Mouse (Mus musculus): Measurements from ENCODE around the gene Wdr62. TPM values are rescaled to one million over a fixed set of nuclear protein-coding genes. Genes with fewer than 3 reads are reported as not detected.
A peak's percentile ranks its signal among the peaks of the same experiment; 100 is the strongest.
"Not testable (repeated sequence)": the region's sequence is repeated elsewhere in the genome, so short reads cannot be mapped to it uniquely, and the experiment has no call there.

The Wdr62 gene
- polyA plus RNA-seq, 1 experiment from 2014 or later: 9.3 TPM

- no peaks in the 10 kb centered on the region for H3K27me3 ChIP-seq (replicated peaks)
- H3K4me1 ChIP-seq (replicated peaks): no peaks in the 10 kb centered on the region
- H3K4me2 ChIP-seq: no peak overlapping the region
- 83% methylated on average over 12 of the region's 12 CpGs for WGBS
- H3K27ac ChIP-seq (ENCODE audit: poor library complexity, severe bottlenecking): no peak overlapping the region
- no peak overlapping the region for H3K4me3 ChIP-seq
- H3K9me3 ChIP-seq (replicated peaks): no peaks in the 10 kb centered on the region
- no peak for ATAC-seq (ENCODE audit: insufficient number of reproducible peaks, low FRiP score)
- peaks cover 57% of the 10 kb centered on the region for H3K36me3 ChIP-seq
- no peak overlapping the region for H3K9ac ChIP-seq
These were observed 28.0 kb downstream of the Wdr62 start for GRCm38 (mm10) chr7:30251956-30252954.

DNA sequence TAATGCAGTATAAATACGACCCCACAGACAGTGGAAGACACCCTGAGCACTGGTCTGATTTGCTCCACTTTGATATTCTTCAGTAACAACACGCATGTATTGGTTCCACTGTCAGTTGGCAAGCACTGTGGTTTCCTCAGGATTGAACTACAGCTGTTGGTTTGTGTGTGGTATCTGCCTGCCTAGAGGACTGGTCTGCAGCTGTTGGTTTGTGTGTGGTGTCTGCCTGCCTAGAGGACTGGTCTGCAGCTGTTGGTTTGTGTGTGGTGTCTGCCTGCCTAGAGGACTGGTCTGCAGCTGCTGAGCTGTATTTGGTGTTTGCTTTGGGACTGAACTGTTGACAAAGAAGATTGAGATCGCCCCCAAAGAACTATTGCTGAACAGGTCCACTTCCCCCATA lies 42.8 kb downstream of the Wdr62 start:
- Histone ChIP-seq H3K36me3 (peaks cover 45% of the 10 kb centered on the region), H3K4me1 (replicated peaks) (peaks cover 11% of the 10 kb centered on the region; the same call in 1 of the 2 replicates)
- not testable (repeated sequence) for H3K4me3 ChIP-seq; H3K9ac ChIP-seq; H3K9me3 ChIP-seq (replicated peaks); H3K27me3 ChIP-seq (replicated peaks); ATAC-seq (ENCODE audit: insufficient number of reproducible peaks, low FRiP score); H3K27ac ChIP-seq (ENCODE audit: poor library complexity, severe bottlenecking); H3K4me2 ChIP-seq
- WGBS: 78% methylated on average over 3 of the region's 3 CpGs

- ATAC-seq (ENCODE audit: insufficient number of reproducible peaks, low FRiP score): no peak
- Histone ChIP-seq H3K36me3 (peaks cover 28% of the 10 kb centered on the region), H3K27me3 (replicated peaks) (no peaks in the 10 kb centered on the region), H3K4me3 (no peak within 1 kb of the TSS), H3K4me1 (replicated peaks) (peaks cover 16% of the 10 kb centered on the region), H3K27ac (ENCODE audit: poor library complexity, severe bottlenecking) (no peak within 1 kb of the TSS), H3K9ac (no peak within 1 kb of the TSS), H3K4me2 (no peak within 1 kb of the TSS), H3K9me3 (replicated peaks) (no peaks in the 10 kb centered on the region)
- WGBS: 81% methylated on average over 4 of the region's 4 CpGs
These were observed 44.6 kb downstream of the Wdr62 start, which contains the start of gene Ovol3 for GRCm38 (mm10) chr7:30235625-30236024. Gene Ovol3, minus strand, starts transcription at chr7:30235725.

DNA sequence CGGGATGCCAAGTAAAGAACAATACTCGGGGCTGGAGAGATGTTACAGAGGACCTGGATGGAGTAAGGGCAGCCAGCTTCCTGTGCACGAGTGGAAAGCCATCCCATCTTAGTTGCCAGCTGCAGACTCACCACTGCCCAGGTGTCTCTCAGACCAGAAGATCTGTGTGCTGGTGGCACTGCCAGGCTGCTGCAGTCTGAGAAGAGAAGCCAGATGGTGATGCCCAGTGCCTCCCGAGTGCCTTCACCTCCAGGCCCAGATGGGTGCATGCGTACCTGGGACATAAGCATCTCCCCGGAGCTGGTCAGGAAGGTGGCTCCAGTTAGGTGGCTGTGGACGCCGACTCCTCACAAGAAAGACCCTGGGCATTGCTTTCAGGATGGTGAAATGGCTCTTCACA lies 45.1 kb downstream of the Wdr62 start:
- peaks cover 22% of the 10 kb centered on the region for H3K36me3 ChIP-seq
- no peak overlapping the region for H3K4me2 ChIP-seq
- H3K4me3 ChIP-seq: no peak overlapping the region
- H3K4me1 ChIP-seq (replicated peaks): peaks cover 19% of the 10 kb centered on the region
- no peak overlapping the region for H3K27ac ChIP-seq (ENCODE audit: poor library complexity, severe bottlenecking)
- WGBS: 82% methylated on average over 8 of the region's 8 CpGs
- ATAC-seq (ENCODE audit: insufficient number of reproducible peaks, low FRiP score): no peak
- no peak overlapping the region for H3K9ac ChIP-seq
- H3K9me3 ChIP-seq (replicated peaks): no peaks in the 10 kb centered on the region
- no peaks in the 10 kb centered on the region for H3K27me3 ChIP-seq (replicated peaks)

- Histone ChIP-seq H3K4me3 (no peak overlapping the region), H3K27ac (ENCODE audit: poor library complexity, severe bottlenecking) (no peak overlapping the region), H3K4me2 (no peak overlapping the region), H3K4me1 (replicated peaks) (peaks cover 19% of the 10 kb centered on the region), H3K27me3 (replicated peaks) (no peaks in the 10 kb centered on the region), H3K9me3 (replicated peaks) (no peaks in the 10 kb centered on the region), H3K36me3 (peaks cover 26% of the 10 kb centered on the region), H3K9ac (no peak overlapping the region)
- no peak for ATAC-seq (ENCODE audit: insufficient number of reproducible peaks, low FRiP score)
- 91% methylated on average over 15 of the region's 15 CpGs for WGBS
These were observed 45.9 kb downstream of the Wdr62 start for GRCm38 (mm10) chr7:30234276-30234858.

DNA sequence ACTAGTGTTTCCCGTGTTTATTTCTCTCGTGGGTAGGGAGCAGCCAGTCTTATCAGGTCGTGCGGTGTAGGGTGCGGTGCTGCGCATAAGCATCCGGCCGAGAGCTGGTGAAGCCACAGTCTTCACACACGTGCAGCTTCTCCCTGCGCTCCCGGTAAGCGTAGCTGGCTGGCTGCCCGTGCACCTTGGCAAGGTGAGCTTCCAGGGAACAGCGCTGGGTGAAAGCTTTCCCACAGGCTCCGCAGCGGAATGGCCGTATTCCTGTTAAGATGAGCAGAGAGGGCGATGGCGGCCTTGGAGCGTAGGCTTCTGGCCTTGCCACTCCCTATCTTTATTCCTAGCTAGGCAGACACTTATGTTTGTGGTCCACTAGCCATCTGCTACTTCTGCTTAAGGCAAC lies 46.8 kb downstream of the Wdr62 start:
- H3K4me3 ChIP-seq: peak overlapping the region; percentile 89
- H3K9ac ChIP-seq: peak overlapping the region; percentile 29; the same call in 1 of the 2 replicates
- WGBS: 87% methylated on average over 20 of the region's 20 CpGs
- peaks cover 19% of the 10 kb centered on the region for H3K4me1 ChIP-seq (replicated peaks)
- no peaks in the 10 kb centered on the region for H3K27me3 ChIP-seq (replicated peaks)
- no peaks in the 10 kb centered on the region for H3K9me3 ChIP-seq (replicated peaks)
- peak overlapping the region; percentile 86 for H3K4me2 ChIP-seq
- no peak overlapping the region for H3K27ac ChIP-seq (ENCODE audit: poor library complexity, severe bottlenecking)
- peaks cover 29% of the 10 kb centered on the region for H3K36me3 ChIP-seq
- no peak for ATAC-seq (ENCODE audit: insufficient number of reproducible peaks, low FRiP score)

GRCm38 (mm10) chr7:30232631-30233148 lies 47.5 kb downstream of the Wdr62 start:
- peak overlapping the region; percentile 86 for H3K4me2 ChIP-seq
- H3K9me3 ChIP-seq (replicated peaks): no peaks in the 10 kb centered on the region
- H3K27me3 ChIP-seq (replicated peaks): no peaks in the 10 kb centered on the region
- ATAC-seq (ENCODE audit: insufficient number of reproducible peaks, low FRiP score): no peak
- H3K9ac ChIP-seq: peak overlapping the region; percentile 89
- H3K36me3 ChIP-seq: peaks cover 36% of the 10 kb centered on the region
- H3K4me3 ChIP-seq: peak overlapping the region; percentile 89
- H3K27ac ChIP-seq (ENCODE audit: poor library complexity, severe bottlenecking): peak overlapping the region; percentile 91
- 4% methylated on average over 24 of the region's 24 CpGs for WGBS
- H3K4me1 ChIP-seq (replicated peaks): peaks cover 19% of the 10 kb centered on the region

- Histone ChIP-seq H3K27me3 (replicated peaks) (no peaks in the 10 kb centered on the region), H3K9me3 (replicated peaks) (no peaks in the 10 kb centered on the region), H3K9ac (peak within 1 kb of the TSS; percentile 89), H3K27ac (ENCODE audit: poor library complexity, severe bottlenecking) (peak within 1 kb of the TSS; percentile 91), H3K4me3 (peak within 1 kb of the TSS; percentile 89), H3K4me2 (peak within 1 kb of the TSS; percentile 86), H3K36me3 (peaks cover 44% of the 10 kb centered on the region), H3K4me1 (replicated peaks) (peaks cover 19% of the 10 kb centered on the region)
- WGBS: 0% methylated on average over 67 of the region's 67 CpGs
- ATAC-seq (ENCODE audit: insufficient number of reproducible peaks, low FRiP score): peak; percentile 96
These were observed 48.4 kb downstream of the Wdr62 start, which contains the start of the genes Polr2i and Tbcb for GRCm38 (mm10) chr7:30231669-30232454. Gene Polr2i, plus strand, starts transcription at chr7:30231948. Gene Tbcb, minus strand, starts transcription at chr7:30232272.

GRCm38 (mm10) chr7:30231328-30231668 lies 48.9 kb downstream of the Wdr62 start:
- H3K9ac ChIP-seq: peak overlapping the region; percentile 79
- H3K4me3 ChIP-seq: peak overlapping the region; percentile 89
- H3K36me3 ChIP-seq: peaks cover 50% of the 10 kb centered on the region
- H3K4me2 ChIP-seq: peak overlapping the region; percentile 86
- H3K27me3 ChIP-seq (replicated peaks): no peaks in the 10 kb centered on the region
- peak overlapping the region; percentile 57 for H3K27ac ChIP-seq (ENCODE audit: poor library complexity, severe bottlenecking)
- under 1% methylated on average over 16 of the region's 16 CpGs for WGBS
- no peaks in the 10 kb centered on the region for H3K9me3 ChIP-seq (replicated peaks)
- peak; percentile 1; the same call in 1 of the 2 replicates for ATAC-seq (ENCODE audit: insufficient number of reproducible peaks, low FRiP score)
- H3K4me1 ChIP-seq (replicated peaks): peaks cover 19% of the 10 kb centered on the region

- H3K27me3 ChIP-seq (replicated peaks): no peaks in the 10 kb centered on the region
- peaks cover 6% of the 10 kb centered on the region for H3K4me1 ChIP-seq (replicated peaks)
- no peak overlapping the region for H3K27ac ChIP-seq (ENCODE audit: poor library complexity, severe bottlenecking)
- no peak overlapping the region for H3K9ac ChIP-seq
- WGBS: 86% methylated on average over 12 of the region's 12 CpGs
- H3K4me3 ChIP-seq: no peak overlapping the region
- no peak for ATAC-seq (ENCODE audit: insufficient number of reproducible peaks, low FRiP score)
- H3K9me3 ChIP-seq (replicated peaks): no peaks in the 10 kb centered on the region
- H3K4me2 ChIP-seq: no peak overlapping the region
- peaks cover 61% of the 10 kb centered on the region for H3K36me3 ChIP-seq
These were observed 56.0 kb downstream of the Wdr62 start for GRCm38 (mm10) chr7:30224206-30224605.
